Mouse (Mus musculus) layer of hippocampus, adult 18-20 months (tissue): ENCODE measurements around the gene Erich6. TPM values are rescaled to one million over a fixed set of nuclear protein-coding genes. Genes with fewer than 3 reads are reported as not detected.

Experiments used
- DNase-seq, 2 experiments: peaks; one replicate each; pipeline ENCODE4 v3.0.0; 2022; ENCODE audit warnings: low spot score in 2 of 2
- long read RNA-seq: library from polyadenylated mRNA; stranded (forward); transcript quantifications from one replicate; pipeline ENCODE4 v2.0.0, GENCODE M21; 2021
- total RNA-seq, 2 experiments: library from RNA; stranded (reverse); gene quantifications; 2 replicates each; pipeline ENCODE4 v1.2.3; 2021

Erich6 gene
- under 1 TPM; 0.74 to 0.86 TPM for total RNA-seq
- long read RNA-seq, partial matches to known transcripts: 0 of 1 reads
- long read RNA-seq, other reads (novel, unspliced or antisense): 1 of 1 reads

- DNase-seq: peak; percentile 9
Observed at GRCm38 (mm10) chr3:58636406-58637295, at the start of gene Erich6. Gene Erich6, minus strand, starts transcription at chr3:58637207.

GRCm38 (mm10) chr3:58686206-58686921, 49.4 kb upstream of the Erich6 start:
- DNase-seq: no peak

GRCm38 (mm10) chr3:58685396-58685795, 48.4 kb upstream of the Erich6 start:
- no peak for DNase-seq

- no peak for DNase-seq
Observed at GRCm38 (mm10) chr3:58683346-58683745, 46.3 kb upstream of the Erich6 start.

- DNase-seq: no peak
Observed at GRCm38 (mm10) chr3:58682336-58682735, 45.3 kb upstream of the Erich6 start.

- DNase-seq: no peak
Observed at GRCm38 (mm10) chr3:58681831-58682230, 44.8 kb upstream of the Erich6 start.

GRCm38 (mm10) chr3:58680943-58681637, 44.1 kb upstream of the Erich6 start:
- no peak for DNase-seq

GRCm38 (mm10) chr3:58679996-58680395, 43.0 kb upstream of the Erich6 start:
- no peak for DNase-seq

- DNase-seq: no peak
Observed at GRCm38 (mm10) chr3:58678905-58679304, 41.9 kb upstream of the Erich6 start.

GRCm38 (mm10) chr3:58678384-58678783, 41.4 kb upstream of the Erich6 start:
- DNase-seq: no peak

GRCm38 (mm10) chr3:58677615-58678014, 40.6 kb upstream of the Erich6 start:
- no peak for DNase-seq

GRCm38 (mm10) chr3:58673295-58673694, 36.3 kb upstream of the Erich6 start:
- DNase-seq: no peak

GRCm38 (mm10) chr3:58672481-58673183, 35.6 kb upstream of the Erich6 start:
- no peak for DNase-seq

GRCm38 (mm10) chr3:58671616-58672250, 34.7 kb upstream of the Erich6 start:
- no peak for DNase-seq

- DNase-seq: no peak
Observed at GRCm38 (mm10) chr3:58663970-58664369, 27.0 kb upstream of the Erich6 start.

GRCm38 (mm10) chr3:58660636-58661035, 23.6 kb upstream of the Erich6 start:
- DNase-seq: no peak

GRCm38 (mm10) chr3:58657356-58657755, 20.3 kb upstream of the Erich6 start:
- DNase-seq: peak in 1 of 2 experiments; percentile 13

GRCm38 (mm10) chr3:58655362-58656130, 18.5 kb upstream of the Erich6 start:
- DNase-seq: peak; percentile 41 to 80

- peak in 1 of 2 experiments; percentile 33 for DNase-seq
Observed at GRCm38 (mm10) chr3:58653907-58654306, 16.9 kb upstream of the Erich6 start.

GRCm38 (mm10) chr3:58650328-58650727, 13.3 kb upstream of the Erich6 start:
- DNase-seq: no peak
